Comparison of ENCODE assay signal across 18 mouse cellular contexts in genomic region chr16:11538191-11538590, GRCm38 (mm10).
DNase-seq lines count a peak whose midpoint lies in the region; ATAC-seq lines count a peak whose summit lies in the region.
"Had no signal": no experiment of that assay in that cellular context is flagged by ENCODE, and none has a peak within 500 bp of the region (broad histone marks: within the 10 kb centered on the region; RNA-seq: fewer than 3 reads in every experiment).

No protein-coding gene starts in this region.

- H3K4me2 ChIP-seq in hindbrain, embryonic 13.5 days: no peak overlapping the region
- H3K4me2 ChIP-seq in midbrain, embryonic 11.5 days: no peak overlapping the region
- no peak overlapping the region for H3K4me2 ChIP-seq in midbrain, embryonic 14.5 days (ENCODE audit: low read length)
- H3K4me2 ChIP-seq: heart, embryonic 15.5 days; lung, embryonic 14.5 days had no signal

- H3K4me1 ChIP-seq in hindbrain, embryonic 10.5 days (replicated peaks): peaks cover 27% of the 10 kb centered on the region
- peaks cover 4% of the 10 kb centered on the region for H3K4me1 ChIP-seq in hindbrain, embryonic 13.5 days (replicated peaks)
- peaks cover 6% of the 10 kb centered on the region; the same call in 1 of the 2 replicates for H3K4me1 ChIP-seq in midbrain, embryonic 11.5 days (ENCODE audit: control insufficient read depth, insufficient read depth, low read length)
- 0 out of 2 replicates have a peak, but pooled peaks cover 5% of the 10 kb centered on the region for H3K4me1 ChIP-seq in midbrain, embryonic 14.5 days (ENCODE audit: control insufficient read depth, insufficient read depth, low read length)

- 0 out of 2 replicates have a peak overlapping the region, but pooled peaks have one; percentile 9 for H3K27ac ChIP-seq in hindbrain, embryonic 10.5 days
- H3K27ac ChIP-seq in hindbrain, embryonic 13.5 days: no peak overlapping the region
- no peak overlapping the region for H3K27ac ChIP-seq in midbrain, embryonic 11.5 days (ENCODE audit: low read depth, low read length)
- no peak overlapping the region for H3K27ac ChIP-seq in midbrain, embryonic 14.5 days (replicated peaks; ENCODE audit: low read depth, low read length)
- H3K27ac ChIP-seq: heart, embryonic 15.5 days; macrophage had no signal

- no peaks in the 10 kb centered on the region for H3K36me3 ChIP-seq in hindbrain, embryonic 10.5 days
- H3K36me3 ChIP-seq in hindbrain, embryonic 13.5 days: no peaks in the 10 kb centered on the region
- no peaks in the 10 kb centered on the region for H3K36me3 ChIP-seq in midbrain, embryonic 11.5 days (ENCODE audit: control insufficient read depth, insufficient read depth, low read length)
- no peaks in the 10 kb centered on the region for H3K36me3 ChIP-seq in midbrain, embryonic 14.5 days (ENCODE audit: control insufficient read depth, insufficient read depth, low read length)
- H3K36me3 ChIP-seq: heart, embryonic 15.5 days had no signal

- 47% methylated on average over 3 of the region's 3 CpGs for WGBS in hindbrain, embryonic 10.5 days
- WGBS in hindbrain, embryonic 13.5 days: 59% methylated on average over 3 of the region's 3 CpGs
- 26% methylated on average over 3 of the region's 3 CpGs for WGBS in midbrain, embryonic 11.5 days
- WGBS in midbrain, embryonic 14.5 days: 25% methylated on average over 3 of the region's 3 CpGs

- peak; percentile 52 for DNase-seq in hindbrain, embryonic 10.5 days (ENCODE audit: low spot score)
- DNase-seq in midbrain, embryonic 11.5 days (ENCODE audit: low spot score, missing footprints): peak; percentile 89
- no peak for DNase-seq in midbrain, embryonic 14.5 days
- peak; percentile 44 for DNase-seq in embryo, embryonic 9.5 days (ENCODE audit: extremely low spot score)
- peak; percentile 66 for DNase-seq in yolk sac, embryonic 10.5 days (ENCODE audit: low spot score)
- DNase-seq in MN1 (ENCODE audit: low spot score): no peak
- DNase-seq: adrenal gland, postnatal 25 days; cerebellum, adult 2 months; heart, adult 18-20 months; kidney, adult 18-20 months; kidney, postnatal 25 days; lung, embryonic 14.5 days; thymus, postnatal 14 days had no signal

- no peak overlapping the region for H3K4me3 ChIP-seq in hindbrain, embryonic 10.5 days
- no peak overlapping the region for H3K4me3 ChIP-seq in hindbrain, embryonic 13.5 days
- no peak overlapping the region for H3K4me3 ChIP-seq in midbrain, embryonic 11.5 days (ENCODE audit: low read depth, low read length)
- H3K4me3 ChIP-seq in midbrain, embryonic 14.5 days (replicated peaks; ENCODE audit: low read depth, low read length): no peak overlapping the region
- H3K4me3 ChIP-seq: heart, embryonic 15.5 days had no signal

- H3K27me3 ChIP-seq in hindbrain, embryonic 10.5 days (ENCODE audit: insufficient read depth, poor library complexity, severe bottlenecking): no peaks in the 10 kb centered on the region
- no peaks in the 10 kb centered on the region for H3K27me3 ChIP-seq in hindbrain, embryonic 13.5 days
- H3K27me3 ChIP-seq in midbrain, embryonic 11.5 days (ENCODE audit: control insufficient read depth, insufficient read depth, low read length): no peaks in the 10 kb centered on the region
- no peaks in the 10 kb centered on the region for H3K27me3 ChIP-seq in midbrain, embryonic 14.5 days (ENCODE audit: control insufficient read depth, insufficient read depth, low read length)
- H3K27me3 ChIP-seq: heart, embryonic 15.5 days had no signal

- H3K9ac ChIP-seq in hindbrain, embryonic 13.5 days: no peak overlapping the region
- H3K9ac ChIP-seq in midbrain, embryonic 11.5 days (ENCODE audit: low read length): no peak overlapping the region
- no peak overlapping the region for H3K9ac ChIP-seq in midbrain, embryonic 14.5 days (replicated peaks; ENCODE audit: low read length)
- H3K9ac ChIP-seq: forebrain, postnatal 0 days; heart, embryonic 15.5 days; lung, embryonic 14.5 days had no signal

- ATAC-seq in hindbrain, embryonic 13.5 days (ENCODE audit: low FRiP score): no peak
- 0 out of 2 replicates have a peak, but pooled peaks have one; percentile 16 for ATAC-seq in midbrain, embryonic 11.5 days (ENCODE audit: low FRiP score)
- ATAC-seq in midbrain, embryonic 14.5 days (ENCODE audit: low FRiP score, low TSS enrichment): no peak
- ATAC-seq: hindbrain, embryonic 16.5 days had no signal

- H3K9me3 ChIP-seq in hindbrain, embryonic 10.5 days: no peaks in the 10 kb centered on the region
- H3K9me3 ChIP-seq in hindbrain, embryonic 13.5 days: no peaks in the 10 kb centered on the region
- no peaks in the 10 kb centered on the region for H3K9me3 ChIP-seq in midbrain, embryonic 11.5 days (ENCODE audit: control insufficient read depth, low read length)
- H3K9me3 ChIP-seq in midbrain, embryonic 14.5 days (ENCODE audit: control insufficient read depth, low read length): no peaks in the 10 kb centered on the region
- H3K9me3 ChIP-seq: heart, embryonic 15.5 days had no signal

Comparison
In these comparisons a context has a peak if more than half of its experiments do, and no peak if none do; other contexts are left out.
1. DNase-seq: peak in hindbrain, embryonic 10.5 days (single experiment), midbrain, embryonic 11.5 days (single experiment), embryo, embryonic 9.5 days (single experiment) and yolk sac, embryonic 10.5 days (single experiment); none in midbrain, embryonic 14.5 days (single experiment) and MN1 (single experiment).